Mouse (Mus musculus) limb, embryonic 15.5 days (tissue): ENCODE results near the gene Pitx3. TPM values are rescaled to one million over a fixed set of nuclear protein-coding genes. Genes with fewer than 3 reads are reported as not detected.

Experiments
- ATAC-seq: fragments of 200-750 bp; cut with Nextera tagmentation; 2 replicates; pipeline ENCODE4 v1.8.0; 2017; ENCODE audit warnings: low read depth, moderate TSS enrichment; ENCODE audit not compliant: insufficient number of reproducible peaks, low FRiP score, low TSS enrichment
- H3K27ac ChIP-seq: fragments of 300-500 bp; sonication (generic); 2 replicates; pipeline ENCODE4 v1.5.1; 2015; ENCODE audit warnings: moderate library complexity, mild to moderate bottlenecking, inconsistent platforms
- H3K27me3 ChIP-seq: fragments of 300-500 bp; sonication (generic); 2 replicates; pipeline ENCODE4 v1.6.1; 2015; ENCODE audit warnings: inconsistent platforms
- H3K36me3 ChIP-seq: fragments of 300-500 bp; sonication (generic); 2 replicates; pipeline ENCODE4 v1.6.1; 2015; ENCODE audit warnings: inconsistent platforms
- H3K4me1 ChIP-seq: fragments of 300-500 bp; sonication (generic); 2 replicates; pipeline ENCODE4 v1.6.1; 2015; ENCODE audit warnings: inconsistent platforms
- H3K4me2 ChIP-seq: fragments of 300-500 bp; sonication (generic); 2 replicates; pipeline ENCODE4 v1.6.1; 2015; ENCODE audit warnings: mild to moderate bottlenecking, inconsistent platforms
- H3K4me3 ChIP-seq: fragments of 300-500 bp; sonication (generic); 2 replicates; pipeline ENCODE4 v1.5.1; 2015; ENCODE audit warnings: mild to moderate bottlenecking, inconsistent platforms
- H3K9ac ChIP-seq: fragments of 300-500 bp; sonication (generic); 2 replicates; pipeline ENCODE4 v1.6.1; 2015; ENCODE audit warnings: inconsistent platforms
- H3K9me3 ChIP-seq: fragments of 300-500 bp; sonication (generic); 2 replicates; pipeline ENCODE4 v1.6.1; 2016; ENCODE audit warnings: inconsistent platforms
- WGBS: fragments of 180-500 bp; shearing (Covaris S2); methylation state at CpG from one replicate; pipeline ENCODE4 v1.1.7; 2015; 5-methylcytosine and 5-hydroxymethylcytosine counted together
- polyA plus RNA-seq: library from polyadenylated mRNA; unstranded; fragments of >200 nt; fragmentation: Nextera tagmentation; extraction: Ambion mirVana; gene quantifications from 2 replicates; pipeline ENCODE4 v1.2.1, GENCODE M21; 2015

The Pitx3 gene
- polyA plus RNA-seq, 1 experiment from 2014 or later = 5.4 TPM

DNA sequence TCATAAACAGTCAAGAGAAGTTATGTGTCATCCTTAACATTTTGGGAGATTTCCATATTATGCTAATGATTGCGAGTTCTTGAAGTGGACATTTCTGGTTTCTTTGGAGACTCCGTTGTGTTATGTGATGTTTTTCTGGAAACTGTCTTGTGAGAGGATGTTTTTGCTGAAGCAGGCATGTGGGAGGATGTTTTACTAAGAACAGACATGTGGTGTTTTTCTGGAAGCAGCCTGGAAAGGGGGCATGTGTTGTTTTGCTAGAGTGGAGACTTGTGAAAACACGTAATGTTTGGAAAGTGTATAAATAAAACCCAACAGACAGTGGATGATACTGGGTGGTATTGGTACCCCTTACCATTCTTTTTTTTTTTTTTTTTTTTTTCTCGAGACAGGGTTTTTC is 52.8 kb downstream of the Pitx3 start:
- ATAC-seq = no peak
- H3K9ac ChIP-seq = no peak overlapping the region
- H3K27ac ChIP-seq = no peak overlapping the region
- H3K27me3 ChIP-seq = no peaks in the 10 kb centered on the region
- 77% methylated on average over 4 of the region's 4 CpGs for WGBS
- H3K4me1 ChIP-seq = no peaks in the 10 kb centered on the region
- H3K4me3 ChIP-seq = no peak overlapping the region
- no peak overlapping the region for H3K4me2 ChIP-seq
- no peaks in the 10 kb centered on the region for H3K36me3 ChIP-seq
- no peaks in the 10 kb centered on the region for H3K9me3 ChIP-seq

GRCm38 (mm10) chr19:46094144-46094543 is 54.0 kb downstream of the Pitx3 start:
- Histone ChIP-seq H3K4me2 (no peak overlapping the region), H3K27me3 (no peaks in the 10 kb centered on the region), H3K9me3 (no peaks in the 10 kb centered on the region), H3K4me3 (no peak overlapping the region), H3K36me3 (no peaks in the 10 kb centered on the region), H3K9ac (no peak overlapping the region), H3K4me1 (no peaks in the 10 kb centered on the region), H3K27ac (no peak overlapping the region)
- WGBS = 97% methylated on average over 2 of the region's 2 CpGs
- ATAC-seq = no peak

GRCm38 (mm10) chr19:46091641-46092040 is 56.5 kb downstream of the Pitx3 start:
- 82% methylated on average over 4 of the region's 4 CpGs for WGBS
- Histone ChIP-seq H3K27ac (no peak overlapping the region), H3K4me3 (no peak overlapping the region), H3K27me3 (no peaks in the 10 kb centered on the region), H3K4me2 (no peak overlapping the region), H3K4me1 (no peaks in the 10 kb centered on the region), H3K9me3 (no peaks in the 10 kb centered on the region), H3K9ac (no peak overlapping the region), H3K36me3 (no peaks in the 10 kb centered on the region)
- no peak for ATAC-seq

GRCm38 (mm10) chr19:46087871-46088270 is 60.3 kb downstream of the Pitx3 start:
- Histone ChIP-seq H3K9me3 (no peaks in the 10 kb centered on the region), H3K4me2 (no peak overlapping the region), H3K36me3 (peaks cover 29% of the 10 kb centered on the region), H3K27me3 (no peaks in the 10 kb centered on the region), H3K4me3 (no peak overlapping the region), H3K4me1 (no peaks in the 10 kb centered on the region), H3K27ac (no peak overlapping the region), H3K9ac (no peak overlapping the region)
- ATAC-seq = no peak
- WGBS = 75% methylated on average over 7 of the region's 7 CpGs

DNA sequence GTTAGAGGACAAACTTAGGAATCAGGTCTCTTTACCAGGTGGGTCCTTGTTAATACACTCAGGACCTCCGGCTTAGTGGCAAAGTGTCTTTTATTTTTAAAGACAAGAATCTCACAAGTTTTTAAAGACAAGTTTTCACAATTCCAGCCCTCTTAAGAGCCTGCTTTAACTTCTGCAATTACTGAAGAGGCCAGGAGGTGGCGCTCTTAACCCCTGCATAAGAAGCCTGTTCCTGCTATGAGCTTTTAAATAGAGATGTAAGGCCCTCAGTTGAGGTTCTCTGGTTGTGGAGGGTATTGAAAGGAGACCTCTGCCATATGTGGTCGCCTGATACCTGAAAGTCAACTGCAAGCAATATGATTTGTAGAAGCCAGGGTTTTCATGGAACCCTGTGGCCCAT is 61.8 kb downstream of the Pitx3 start:
- Histone ChIP-seq H3K4me3 (no peak overlapping the region), H3K4me1 (no peaks in the 10 kb centered on the region), H3K27ac (no peak overlapping the region), H3K9ac (no peak overlapping the region), H3K9me3 (no peaks in the 10 kb centered on the region), H3K36me3 (peaks cover 44% of the 10 kb centered on the region), H3K27me3 (no peaks in the 10 kb centered on the region), H3K4me2 (no peak overlapping the region)
- ATAC-seq = no peak
- 55% methylated on average over 3 of the region's 3 CpGs for WGBS

Other genes with a start within 250 kb of the Pitx3 start
- 16.3 and 17.3 TPM in 2 replicates for gene Armh3, start 149.8 kb downstream of the Pitx3 start, polyA plus RNA-seq
- gene Hps6, start 144.8 kb downstream of the Pitx3 start, polyA plus RNA-seq = 8.8 and 9.2 TPM in 2 replicates
- gene Pprc1, start 103.4 kb downstream of the Pitx3 start, polyA plus RNA-seq = 36.8 and 37.0 TPM in 2 replicates
- gene Ldb1, start 103.1 kb downstream of the Pitx3 start, polyA plus RNA-seq = 87.0 and 103 TPM in 2 replicates
- 70.4 and 79.6 TPM in 2 replicates for gene Nolc1, start 72.5 kb downstream of the Pitx3 start, polyA plus RNA-seq
- 0.40 and 0.66 TPM in 2 replicates for gene Elovl3, start 16.4 kb downstream of the Pitx3 start, polyA plus RNA-seq
- 73.8 and 76.7 TPM in 2 replicates for gene Gbf1, start 4.2 kb upstream of the Pitx3 start, polyA plus RNA-seq
- 11.4 and 13.5 TPM in 2 replicates for gene Nfkb2, start 156.0 kb upstream of the Pitx3 start, polyA plus RNA-seq
- gene Psd, start 178.8 kb upstream of the Pitx3 start, polyA plus RNA-seq = 5.5 and 5.8 TPM in 2 replicates
- gene Fbxl15, start 179.9 kb upstream of the Pitx3 start, polyA plus RNA-seq = 12.8 and 13.2 TPM in 2 replicates
- 150 and 176 TPM in 2 replicates for gene Cuedc2, start 190.4 kb upstream of the Pitx3 start, polyA plus RNA-seq
- gene Mfsd13a, start 192.8 kb upstream of the Pitx3 start, polyA plus RNA-seq = 3.1 and 3.6 TPM in 2 replicates
- gene 2310034G01Rik, start 202.0 kb upstream of the Pitx3 start, polyA plus RNA-seq = 1.5 and 2.1 TPM in 2 replicates
- gene Actr1a, start 247.4 kb upstream of the Pitx3 start, polyA plus RNA-seq = 145 and 156 TPM in 2 replicates
- gene Sufu, start 248.6 kb upstream of the Pitx3 start, polyA plus RNA-seq = 32.8 and 33.6 TPM in 2 replicates